Mouse (Mus musculus): ENCODE results near the gene Sox15. TPM values are rescaled to one million over a fixed set of nuclear protein-coding genes. Genes with fewer than 3 reads are reported as not detected.
A peak's percentile ranks its signal among the peaks of the same experiment; 100 is the strongest.
"Not testable (repeated sequence)": the region's sequence is repeated elsewhere in the genome, so short reads cannot be mapped to it uniquely, and the experiment has no call there.

Gene Sox15
- polyA plus RNA-seq, 1 experiment from 2014 or later, result not detected

- not testable (repeated sequence) for H3K9me3 ChIP-seq (replicated peaks; ENCODE audit: control insufficient read depth, low read length); DNase-seq (ENCODE audit: low spot score); ATAC-seq (replicated peaks; ENCODE audit: insufficient number of reproducible peaks, low FRiP score, low TSS enrichment, low read depth); H3K27me3 ChIP-seq (ENCODE audit: control insufficient read depth, insufficient read depth, low read length); H3K36me3 ChIP-seq (replicated peaks; ENCODE audit: control insufficient read depth, insufficient read depth, low read depth, low read length); H3K27ac ChIP-seq (replicated peaks; ENCODE audit: low read depth, low read length); H3K9ac ChIP-seq (replicated peaks; ENCODE audit: low read length); H3K4me3 ChIP-seq (ENCODE audit: low read depth, low read length); H3K4me1 ChIP-seq (ENCODE audit: control insufficient read depth, insufficient read depth, low read length); H3K4me2 ChIP-seq (ENCODE audit: low read depth, low read length)
- WGBS, result 47% methylated on average over 2 of the region's 3 CpGs
Measured at GRCm38 (mm10) chr11:69703381-69703780, 48.3 kb downstream of the Sox15 start.

GRCm38 (mm10) chr11:69703814-69704612 is 48.9 kb downstream of the Sox15 start:
- no peak overlapping the region for H3K4me2 ChIP-seq (ENCODE audit: low read depth, low read length)
- no peak overlapping the region for H3K9ac ChIP-seq (replicated peaks; ENCODE audit: low read length)
- ATAC-seq (replicated peaks; ENCODE audit: insufficient number of reproducible peaks, low FRiP score, low TSS enrichment, low read depth), result no peak
- H3K27me3 ChIP-seq (ENCODE audit: control insufficient read depth, insufficient read depth, low read length), result no peaks in the 10 kb centered on the region
- no peaks in the 10 kb centered on the region for H3K9me3 ChIP-seq (replicated peaks; ENCODE audit: control insufficient read depth, low read length)
- H3K27ac ChIP-seq (replicated peaks; ENCODE audit: low read depth, low read length), result no peak overlapping the region
- WGBS, result 67% methylated on average over 8 of the region's 8 CpGs
- H3K4me1 ChIP-seq (ENCODE audit: control insufficient read depth, insufficient read depth, low read length), result no peaks in the 10 kb centered on the region
- H3K36me3 ChIP-seq (replicated peaks; ENCODE audit: control insufficient read depth, insufficient read depth, low read depth, low read length), result no peaks in the 10 kb centered on the region
- H3K4me3 ChIP-seq (ENCODE audit: low read depth, low read length), result no peak overlapping the region
- no peak for DNase-seq (ENCODE audit: low spot score)

- WGBS, result 45% methylated on average over 2 of the region's 2 CpGs
Measured at GRCm38 (mm10) chr11:69704613-69705010, 49.5 kb downstream of the Sox15 start.

More at GRCm38 (mm10) chr11:69704613-69705010, 49.5 kb downstream of the Sox15 start:
- no peaks in the 10 kb centered on the region for H3K27me3 ChIP-seq (ENCODE audit: control insufficient read depth, insufficient read depth, low read length)
- ATAC-seq (replicated peaks; ENCODE audit: insufficient number of reproducible peaks, low FRiP score, low TSS enrichment, low read depth) (no peak), DNase-seq (ENCODE audit: low spot score) (no peak)
- H3K9ac ChIP-seq (replicated peaks; ENCODE audit: low read length), result no peak overlapping the region
- H3K4me1 ChIP-seq (ENCODE audit: control insufficient read depth, insufficient read depth, low read length), result no peaks in the 10 kb centered on the region
- H3K27ac ChIP-seq (replicated peaks; ENCODE audit: low read depth, low read length), result no peak overlapping the region
- no peak overlapping the region for H3K4me3 ChIP-seq (ENCODE audit: low read depth, low read length)
- no peaks in the 10 kb centered on the region for H3K36me3 ChIP-seq (replicated peaks; ENCODE audit: control insufficient read depth, insufficient read depth, low read depth, low read length)
- no peak overlapping the region for H3K4me2 ChIP-seq (ENCODE audit: low read depth, low read length)
- no peaks in the 10 kb centered on the region for H3K9me3 ChIP-seq (replicated peaks; ENCODE audit: control insufficient read depth, low read length)

MicroRNAs within 50 kb of the gene (microRNA counts, 519-probe panel; counts per million panel counts)
- microRNA mmu-miR-1934 (not detected), microRNA mmu-miR-467f (2,318 counts per million, percentile 18 among the panel's probes with 10 or more counts)

Small RNA genes within 50 kb of the gene (microRNA-seq; reads per million reads assigned to microRNA genes)
- gene Mir1934 (ENCODE audit: borderline number of aligned reads) (3.8 reads per million), gene Mir467f (ENCODE audit: borderline number of aligned reads) (not detected)

Other genes starting within 250 kb of the Sox15 start
- gene Kdm6b, start 241.6 kb upstream of the Sox15 start, polyA plus RNA-seq (2014; fragmentation: Nextera tagmentation; extraction: Ambion mirVana), result 25.9 and 26.2 TPM in 2 replicates
- gene Dnah2, start 106.2 kb upstream of the Sox15 start, polyA plus RNA-seq (2014; fragmentation: Nextera tagmentation; extraction: Ambion mirVana), result 1.5 and 2.1 TPM in 2 replicates
- gene Efnb3, start 95.1 kb upstream of the Sox15 start, polyA plus RNA-seq (2014; fragmentation: Nextera tagmentation; extraction: Ambion mirVana), result 11.2 and 11.3 TPM in 2 replicates
- gene Wrap53, start 75.1 kb upstream of the Sox15 start, polyA plus RNA-seq (2014; fragmentation: Nextera tagmentation; extraction: Ambion mirVana), result 40.2 and 40.9 TPM in 2 replicates
- 200 and 215 TPM in 2 replicates for gene Trp53, start 75.0 kb upstream of the Sox15 start, polyA plus RNA-seq (2014; fragmentation: Nextera tagmentation; extraction: Ambion mirVana)
- 5.2 and 6.0 TPM in 2 replicates for gene Atp1b2, start 49.4 kb upstream of the Sox15 start, polyA plus RNA-seq (2014; fragmentation: Nextera tagmentation; extraction: Ambion mirVana)
- 0.14 TPM in 1 of 2 replicates, not detected in the other for gene Shbg, start 37.4 kb upstream of the Sox15 start, polyA plus RNA-seq (2014; fragmentation: Nextera tagmentation; extraction: Ambion mirVana)
- 15.0 and 19.4 TPM in 2 replicates for gene Sat2, start 33.3 kb upstream of the Sox15 start, polyA plus RNA-seq (2014; fragmentation: Nextera tagmentation; extraction: Ambion mirVana)
- gene Fxr2, start 22.3 kb upstream of the Sox15 start, polyA plus RNA-seq (2014; fragmentation: Nextera tagmentation; extraction: Ambion mirVana), result 24.3 and 30.9 TPM in 2 replicates
- 25.9 and 28.0 TPM in 2 replicates for gene Mpdu1, start 7.3 kb downstream of the Sox15 start, polyA plus RNA-seq (2014; fragmentation: Nextera tagmentation; extraction: Ambion mirVana)
- gene Cd68, start 10.8 kb downstream of the Sox15 start, polyA plus RNA-seq (2014; fragmentation: Nextera tagmentation; extraction: Ambion mirVana), result 5.5 and 7.6 TPM in 2 replicates
- gene Eif4a1, start 17.1 kb downstream of the Sox15 start, polyA plus RNA-seq (2014; fragmentation: Nextera tagmentation; extraction: Ambion mirVana), result 959 and 1,000 TPM in 2 replicates
- 106 and 108 TPM in 2 replicates for gene Senp3, start 26.8 kb downstream of the Sox15 start, polyA plus RNA-seq (2014; fragmentation: Nextera tagmentation; extraction: Ambion mirVana)
- gene Tnfsf13, start 30.5 kb downstream of the Sox15 start, polyA plus RNA-seq (2014; fragmentation: Nextera tagmentation; extraction: Ambion mirVana), result 0.24 and 0.42 TPM in 2 replicates
- gene Tnfsf12, start 40.5 kb downstream of the Sox15 start, polyA plus RNA-seq (2014; fragmentation: Nextera tagmentation; extraction: Ambion mirVana), result 3.6 and 4.3 TPM in 2 replicates
- 1.2 and 1.5 TPM in 2 replicates for gene Tnfsfm13, start 40.8 kb downstream of the Sox15 start, polyA plus RNA-seq (2014; fragmentation: Nextera tagmentation; extraction: Ambion mirVana)
- 51.4 and 56.5 TPM in 2 replicates for gene Polr2a, start 103.3 kb downstream of the Sox15 start, polyA plus RNA-seq (2014; fragmentation: Nextera tagmentation; extraction: Ambion mirVana)
- 0.18 TPM in 1 of 2 replicates, not detected in the other for gene Slc35g3, start 106.7 kb downstream of the Sox15 start, polyA plus RNA-seq (2014; fragmentation: Nextera tagmentation; extraction: Ambion mirVana)
- 1.1 and 1.2 TPM in 2 replicates for gene Zbtb4, start 110.6 kb downstream of the Sox15 start, polyA plus RNA-seq (2014; fragmentation: Nextera tagmentation; extraction: Ambion mirVana)
- gene Chrnb1, start 140.6 kb downstream of the Sox15 start, polyA plus RNA-seq (2014; fragmentation: Nextera tagmentation; extraction: Ambion mirVana), result 3.0 and 3.6 TPM in 2 replicates
- 0.92 and 0.97 TPM in 2 replicates for gene Fgf11, start 146.5 kb downstream of the Sox15 start, polyA plus RNA-seq (2014; fragmentation: Nextera tagmentation; extraction: Ambion mirVana)
- 2.1 and 2.8 TPM in 2 replicates for gene Tmem102, start 150.3 kb downstream of the Sox15 start, polyA plus RNA-seq (2014; fragmentation: Nextera tagmentation; extraction: Ambion mirVana)
- not detected in 2 replicates for gene Gm39566, start 160.0 kb downstream of the Sox15 start, polyA plus RNA-seq (2014; fragmentation: Nextera tagmentation; extraction: Ambion mirVana)
- gene Spem2, start 163.2 kb downstream of the Sox15 start, polyA plus RNA-seq (2014; fragmentation: Nextera tagmentation; extraction: Ambion mirVana), result not detected in 2 replicates
- gene Spem1, start 166.9 kb downstream of the Sox15 start, polyA plus RNA-seq (2014; fragmentation: Nextera tagmentation; extraction: Ambion mirVana), result 0.27 TPM in 1 of 2 replicates, not detected in the other
- 8.2 and 9.1 TPM in 2 replicates for gene Nlgn2, start 182.5 kb downstream of the Sox15 start, polyA plus RNA-seq (2014; fragmentation: Nextera tagmentation; extraction: Ambion mirVana)
- gene Tmem256, start 183.2 kb downstream of the Sox15 start, polyA plus RNA-seq (2014; fragmentation: Nextera tagmentation; extraction: Ambion mirVana), result 294 and 335 TPM in 2 replicates
- gene Plscr3, start 191.1 kb downstream of the Sox15 start, polyA plus RNA-seq (2014; fragmentation: Nextera tagmentation; extraction: Ambion mirVana), result 90.0 and 102 TPM in 2 replicates
- 1.1 and 1.9 TPM in 2 replicates for gene Tnk1, start 203.4 kb downstream of the Sox15 start, polyA plus RNA-seq (2014; fragmentation: Nextera tagmentation; extraction: Ambion mirVana)
- gene Tmem95, start 222.7 kb downstream of the Sox15 start, polyA plus RNA-seq (2014; fragmentation: Nextera tagmentation; extraction: Ambion mirVana), result not detected in 2 replicates
- 3.2 and 3.5 TPM in 2 replicates for gene Kctd11, start 226.1 kb downstream of the Sox15 start, polyA plus RNA-seq (2014; fragmentation: Nextera tagmentation; extraction: Ambion mirVana)
- gene Acap1, start 240.2 kb downstream of the Sox15 start, polyA plus RNA-seq (2014; fragmentation: Nextera tagmentation; extraction: Ambion mirVana), result 0.56 and 0.60 TPM in 2 replicates
- gene 2810408A11Rik, start 245.7 kb downstream of the Sox15 start, polyA plus RNA-seq (2014; fragmentation: Nextera tagmentation; extraction: Ambion mirVana), result 17.6 and 20.7 TPM in 2 replicates
- gene Neurl4, start 245.8 kb downstream of the Sox15 start, polyA plus RNA-seq (2014; fragmentation: Nextera tagmentation; extraction: Ambion mirVana), result 11.5 and 13.8 TPM in 2 replicates

All from embryonic facial prominence, embryonic 11.5 days (tissue).